Mouse (Mus musculus): Measurements from ENCODE around the gene Ntn5. TPM values are rescaled to one million over a fixed set of nuclear protein-coding genes. Genes with fewer than 3 reads are reported as not detected.
A peak's percentile ranks its signal among the peaks of the same experiment; 100 is the strongest.

Ntn5 gene
- total RNA-seq, 2 experiments from 2014 or later = 0.34 TPM; not detected in 1

DNA sequence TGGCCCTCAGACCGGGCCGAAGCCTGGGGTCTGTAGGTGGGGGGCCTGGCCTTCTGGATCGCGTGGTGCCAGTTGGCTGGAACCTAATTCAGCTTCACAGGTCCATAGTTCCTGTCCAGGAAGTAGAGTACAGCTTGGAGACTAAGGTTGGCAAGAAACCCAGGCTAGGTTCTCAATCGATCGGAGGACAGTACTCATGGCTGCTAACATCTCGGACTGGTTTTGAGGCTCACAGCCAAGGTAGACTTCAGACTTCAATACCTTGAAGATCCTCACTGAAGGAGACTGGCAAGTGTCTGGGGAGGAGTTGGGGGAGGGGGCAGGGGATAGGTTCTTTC is 37.4 kb downstream of the Ntn5 start:
- no peak for DNase-seq
- intact Hi-C loops (cut with DNase I) = loop anchor here (5.0 kb wide), 1 partner anchor 76 kb away; no protein-coding TSS in a partner anchor

DNA sequence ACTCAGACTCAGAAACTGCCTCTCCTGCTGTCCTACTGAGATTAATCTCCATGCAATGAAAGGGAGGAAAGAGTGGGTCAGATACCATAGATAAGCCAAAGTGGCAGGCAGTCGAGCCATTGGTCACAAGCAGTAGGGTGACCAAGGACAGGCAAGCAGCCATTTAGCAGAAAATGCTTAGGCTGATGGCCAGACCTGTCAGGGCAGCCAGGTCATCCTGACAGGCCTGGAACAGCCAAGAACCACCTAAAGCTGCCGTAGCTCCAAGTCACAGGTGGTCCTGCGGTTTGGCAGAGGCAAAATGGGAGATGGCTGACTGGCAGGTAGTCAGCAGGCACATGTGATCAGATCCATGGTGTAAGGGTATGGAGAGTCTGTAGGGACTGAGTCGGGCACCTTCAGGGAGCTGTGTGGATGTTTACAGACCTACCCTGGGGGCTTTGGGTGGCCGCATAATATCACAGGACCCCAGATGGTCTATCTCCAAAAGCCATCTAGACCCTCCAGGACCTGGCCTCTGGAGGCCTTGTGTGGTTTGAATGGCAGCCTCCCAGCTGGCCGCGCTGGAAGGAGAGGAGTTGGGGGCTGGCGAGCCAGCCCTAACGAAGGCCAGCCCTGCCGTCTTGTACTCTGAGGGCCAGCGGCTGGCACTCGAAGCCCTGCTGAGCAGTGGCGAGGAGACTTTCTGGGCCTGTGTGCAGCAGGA is 38.0 kb downstream of the Ntn5 start:
- DNase-seq = peak; percentile 60
- intact Hi-C loops (cut with DNase I) = loop anchor here (5.0 kb wide), 1 partner anchor 76 kb away; no protein-coding TSS in a partner anchor

DNA sequence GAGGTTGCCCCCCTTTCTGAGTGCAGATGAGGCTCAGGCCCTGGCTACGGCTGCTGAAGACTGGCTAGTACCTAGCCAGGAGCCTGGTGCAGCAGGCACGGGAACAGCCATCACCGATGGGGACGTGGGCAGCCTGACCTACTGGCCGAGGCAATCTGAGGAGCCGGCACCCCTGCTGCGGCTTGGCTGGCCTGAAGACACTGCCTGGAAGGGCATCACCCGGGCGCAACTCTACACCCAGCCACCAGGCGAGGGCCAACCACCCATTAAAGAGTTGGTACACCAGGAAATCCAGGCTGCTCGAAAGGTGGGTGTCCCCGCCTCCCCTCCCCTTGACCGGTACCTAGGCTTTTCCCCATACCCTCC is 38.5 kb downstream of the Ntn5 start:
- intact Hi-C loops (cut with DNase I) = loop anchor here (5.0 kb wide), 1 partner anchor 75 kb away; no protein-coding TSS in a partner anchor
- DNase-seq = no peak

DNA sequence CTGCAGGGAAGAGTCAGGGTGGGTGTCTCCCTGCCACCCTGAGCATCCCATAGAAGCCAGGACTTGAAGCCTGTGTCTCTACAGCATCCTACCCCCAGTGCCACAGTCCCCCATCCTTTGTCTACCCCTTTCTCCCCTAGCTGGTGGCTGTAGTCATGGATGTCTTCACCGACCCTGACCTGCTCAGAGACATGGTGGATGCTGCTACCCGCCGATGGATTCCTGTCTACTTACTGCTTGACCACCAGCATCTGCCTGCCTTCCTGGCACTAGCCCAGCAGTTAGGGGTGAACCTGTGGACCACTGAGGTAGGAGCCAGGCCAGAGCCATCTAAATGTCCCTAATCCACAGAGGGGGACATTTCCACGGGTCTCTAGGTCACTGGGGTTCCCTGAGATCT is 39.5 kb downstream of the Ntn5 start:
- no peak for DNase-seq
- intact Hi-C loops (cut with DNase I) = loop anchor here (5.0 kb wide), 1 partner anchor 74 kb away; no protein-coding TSS in a partner anchor

DNA sequence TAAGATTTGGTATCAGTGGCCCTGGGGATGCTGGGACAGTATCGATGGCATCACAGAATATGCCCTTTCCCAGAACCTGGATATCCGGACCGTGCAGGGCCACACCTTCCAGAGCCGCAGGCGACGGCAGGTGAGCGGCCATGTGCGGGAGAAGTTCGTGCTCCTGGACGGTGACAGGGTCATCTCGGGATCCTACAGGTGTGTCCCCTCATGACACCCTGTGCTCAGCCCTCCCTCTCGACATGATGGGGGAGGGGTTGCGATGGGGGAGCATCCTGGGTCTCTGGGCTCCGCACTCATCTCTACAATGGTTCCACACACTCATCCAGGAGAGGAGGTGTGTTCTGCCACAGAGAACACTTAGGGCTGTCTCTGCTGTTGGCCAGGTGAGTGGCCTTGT is 40.0 kb downstream of the Ntn5 start:
- intact Hi-C loops (cut with DNase I) = loop anchor here (5.0 kb wide), 1 partner anchor 74 kb away; no protein-coding TSS in a partner anchor
- no peak for DNase-seq

DNA sequence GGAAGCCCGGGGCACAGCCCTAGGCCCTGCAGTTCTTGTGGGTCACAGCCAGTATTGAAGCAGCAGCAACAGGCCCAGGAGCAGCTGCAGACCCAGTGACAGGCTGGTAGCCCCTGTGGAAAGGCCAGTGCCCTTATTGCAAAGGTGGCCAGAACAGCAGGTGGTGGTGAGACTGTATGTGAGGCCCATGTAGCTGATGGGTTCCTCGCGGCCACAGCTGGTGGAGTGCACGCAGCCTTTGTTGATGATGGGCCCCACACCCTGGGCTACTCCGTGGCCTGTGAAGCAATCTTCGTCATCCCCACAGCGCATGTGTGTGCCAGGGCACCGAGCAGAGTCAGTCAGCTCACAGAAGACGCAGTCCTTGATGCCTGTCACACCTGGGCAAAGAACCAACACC is 41.3 kb downstream of the Ntn5 start:
- no peak for DNase-seq
- intact Hi-C loops (cut with DNase I) = no loop called here

DNA sequence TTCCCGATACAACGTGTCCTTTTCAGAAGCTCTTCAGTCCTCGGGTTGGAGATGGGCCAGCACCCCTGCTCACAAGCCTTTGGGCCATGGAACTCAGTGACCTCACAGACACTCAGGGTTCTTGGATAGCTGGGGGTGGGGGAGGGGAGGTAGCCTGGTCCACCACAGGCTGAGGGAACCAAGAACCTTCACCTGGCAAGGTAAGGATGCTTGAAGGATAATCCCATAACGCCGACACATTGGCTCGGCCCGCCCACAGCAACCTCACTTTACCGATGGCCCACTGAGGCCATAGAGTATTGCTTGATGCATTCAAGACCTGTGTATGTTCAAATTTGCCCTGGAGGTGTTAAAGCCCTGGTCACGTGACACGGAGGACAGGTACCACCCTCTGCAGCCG is 41.9 kb downstream of the Ntn5 start, which contains the start of gene Spaca4:
Spaca4 (minus strand) TSS at position 101 of the 400 bp plus-strand sequence.
- intact Hi-C loops (cut with DNase I) = no loop called here
- DNase-seq = no peak

DNA sequence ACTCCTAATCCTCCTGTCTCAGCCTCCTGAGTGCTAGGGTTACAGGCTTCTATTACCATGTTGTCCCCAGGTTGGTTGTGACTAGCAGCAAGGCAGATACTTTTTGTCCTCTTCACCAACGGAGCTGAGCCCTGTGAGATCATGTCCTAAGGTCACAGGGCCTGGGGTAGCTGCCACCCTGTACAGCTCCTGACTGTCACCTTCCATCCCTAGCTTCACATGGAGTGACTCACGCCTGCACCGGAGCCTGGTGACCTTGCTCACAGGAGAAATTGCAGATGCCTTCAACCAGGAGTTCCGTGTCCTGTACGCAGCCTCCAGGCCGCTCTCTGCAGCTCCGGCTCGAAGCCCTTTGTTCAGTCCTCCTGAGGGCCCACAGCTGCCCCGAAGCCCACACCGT is 42.6 kb downstream of the Ntn5 start:
- intact Hi-C loops (cut with DNase I) = no loop called here
- no peak for DNase-seq

DNA sequence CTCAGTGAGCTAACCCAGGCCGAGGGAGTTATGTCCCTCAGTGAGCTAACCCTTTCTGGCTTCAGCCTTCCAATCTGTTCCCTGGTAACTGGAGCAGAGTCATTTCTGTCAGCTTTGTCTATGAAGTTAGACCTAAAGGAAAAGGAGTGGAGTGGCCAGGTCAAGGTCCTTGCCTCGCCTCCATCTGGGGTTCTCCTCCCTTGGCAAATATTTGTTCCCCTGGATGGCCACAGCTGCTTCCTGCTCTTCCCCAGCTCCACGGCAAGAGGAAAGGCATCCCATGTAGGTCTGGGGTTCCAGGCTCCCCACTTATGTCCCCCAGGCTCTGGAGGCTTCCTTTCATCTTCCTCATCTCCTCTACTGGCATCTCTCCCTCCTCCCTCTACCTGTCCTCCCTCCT is 43.8 kb downstream of the Ntn5 start:
- intact Hi-C loops (cut with DNase I) = no loop called here
- no peak for DNase-seq

DNA sequence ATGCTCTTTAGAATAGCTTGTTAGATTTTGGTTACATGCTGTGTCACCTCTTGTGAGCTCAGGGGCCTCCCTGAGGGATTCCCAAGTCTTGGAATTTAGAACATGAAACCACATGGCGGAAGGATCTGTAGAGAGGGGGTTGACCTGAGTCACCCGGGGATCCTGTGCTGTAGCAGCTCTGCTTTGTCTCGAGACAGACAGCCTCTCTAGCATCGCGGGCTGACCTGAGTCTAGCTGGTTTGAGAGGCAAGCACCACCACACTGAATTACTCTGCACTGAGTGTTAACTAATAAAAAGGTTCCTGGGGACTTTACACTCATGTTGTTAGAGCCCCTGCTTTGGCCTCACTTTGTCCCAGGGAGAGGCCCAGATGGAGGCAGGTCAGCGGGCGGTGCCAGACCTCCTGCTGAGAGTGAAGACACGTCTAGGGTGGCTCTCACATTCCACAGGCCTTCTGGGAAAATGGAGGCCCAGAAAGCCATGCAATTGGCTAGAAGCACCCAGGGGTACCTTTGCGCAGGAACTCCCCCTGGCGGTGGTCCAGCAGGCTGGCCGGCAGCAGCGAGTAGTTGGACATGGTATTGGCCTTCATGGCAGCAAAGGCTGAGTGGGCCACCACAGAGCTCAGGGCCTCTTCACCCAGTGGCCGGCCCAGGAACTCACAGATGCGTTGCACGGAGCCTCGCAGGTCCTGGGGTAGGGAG is 47.1 kb downstream of the Ntn5 start:
- intact Hi-C loops (cut with DNase I) = no loop called here
- DNase-seq = peak; percentile 60

DNA sequence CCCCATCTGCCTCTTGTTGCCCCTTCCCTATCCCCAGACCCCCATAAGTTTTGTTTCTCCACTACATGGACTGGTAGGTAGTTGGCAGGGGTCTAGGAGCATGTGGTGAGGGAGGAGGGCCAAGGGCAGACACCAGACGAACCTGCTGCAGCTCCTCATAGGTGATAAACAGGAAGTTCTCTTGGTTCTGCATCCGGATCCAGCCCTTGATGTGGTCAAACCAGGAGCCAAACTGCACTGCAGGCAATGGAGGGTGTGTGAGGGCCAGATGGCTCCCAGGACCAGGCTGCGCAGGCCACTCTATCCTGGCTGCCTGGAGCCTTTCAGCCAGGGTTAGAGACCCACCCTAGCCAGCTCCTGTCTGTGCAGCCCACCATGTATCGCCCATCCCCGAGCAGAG is 49.7 kb downstream of the Ntn5 start:
- intact Hi-C loops (cut with DNase I) = no loop called here
- no peak for DNase-seq

DNA sequence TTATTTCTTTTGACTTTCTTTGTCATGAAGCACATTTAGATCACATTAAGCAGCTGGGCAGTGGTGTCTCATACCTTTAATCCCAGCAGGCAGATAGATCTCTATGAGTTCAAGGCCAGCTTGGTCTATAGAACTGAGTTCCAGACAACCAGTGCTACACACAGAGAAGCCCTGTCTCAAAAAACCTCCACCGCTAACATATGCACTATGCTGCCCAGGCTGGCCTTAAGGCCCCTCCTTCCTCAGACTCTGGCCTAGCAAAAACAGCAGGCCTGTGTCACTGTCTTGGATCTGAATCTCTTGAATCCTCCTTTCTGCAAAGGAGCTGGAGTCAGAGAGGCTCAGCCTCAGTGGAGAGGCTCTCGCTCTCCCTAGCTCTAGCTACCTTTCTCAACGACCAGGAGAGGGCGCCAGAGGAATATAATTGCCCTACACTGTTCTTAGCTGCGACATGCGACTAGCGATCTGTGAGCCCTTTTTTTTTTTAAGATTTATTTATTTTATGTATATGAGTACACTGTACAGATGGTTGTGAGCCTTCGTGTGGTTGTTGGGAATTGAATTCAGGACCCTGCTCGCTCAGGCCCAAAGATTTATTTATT is 55.4 kb downstream of the Ntn5 start:
- peak; percentile 90 for DNase-seq
- intact Hi-C loops (cut with DNase I) = loop anchor here (2.0 kb wide), 1 partner anchor 62 kb away; no protein-coding TSS in a partner anchor

DNA sequence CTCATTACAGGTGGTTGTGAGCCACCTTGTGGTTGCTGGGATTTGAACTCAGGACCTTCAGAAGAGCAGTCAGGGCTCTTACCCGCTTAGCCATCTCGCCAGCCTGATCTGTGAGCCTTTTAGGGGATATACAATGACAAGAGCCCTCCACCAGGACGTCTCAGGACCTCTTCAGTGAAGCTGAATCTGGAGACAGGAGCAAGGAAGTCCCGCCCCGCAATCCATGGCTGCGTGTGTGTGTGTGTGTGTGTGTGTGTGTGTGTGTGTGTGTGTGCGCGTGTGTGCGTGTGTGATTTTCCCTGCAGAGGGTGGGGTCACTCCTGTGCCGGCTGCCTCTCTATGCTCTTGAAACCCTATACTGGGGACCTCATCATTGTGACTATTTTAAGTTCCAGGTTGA is 56.0 kb downstream of the Ntn5 start:
- intact Hi-C loops (cut with DNase I) = loop anchor here (2.0 to 10.0 kb wide), 3 partner anchors 61 to 265 kb away; no protein-coding TSS in a partner anchor
- no peak for DNase-seq

DNA sequence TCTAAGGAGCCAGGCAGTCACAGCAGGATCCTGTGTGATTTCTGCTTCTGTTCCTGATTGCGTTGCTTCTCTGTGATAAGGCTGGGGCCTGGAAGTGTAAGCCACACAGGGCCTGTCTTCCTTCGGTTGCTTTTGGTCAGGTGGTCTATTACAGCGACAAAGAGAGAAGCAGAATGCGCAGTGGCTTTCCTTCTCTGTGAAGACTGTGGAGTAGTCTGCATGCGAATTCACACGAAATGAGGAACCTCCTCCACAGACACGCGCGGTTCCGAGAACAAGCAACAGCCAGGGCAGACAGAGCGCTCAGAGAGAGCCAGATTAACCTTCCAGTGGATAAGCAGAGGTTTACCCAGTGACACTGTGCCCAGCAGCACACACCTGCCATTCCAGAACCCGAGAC is 57.5 kb downstream of the Ntn5 start:
- no peak for DNase-seq
- intact Hi-C loops (cut with DNase I) = loop anchor here (10.0 kb wide), 2 partner anchors 193 to 263 kb away; no protein-coding TSS in a partner anchor

DNA sequence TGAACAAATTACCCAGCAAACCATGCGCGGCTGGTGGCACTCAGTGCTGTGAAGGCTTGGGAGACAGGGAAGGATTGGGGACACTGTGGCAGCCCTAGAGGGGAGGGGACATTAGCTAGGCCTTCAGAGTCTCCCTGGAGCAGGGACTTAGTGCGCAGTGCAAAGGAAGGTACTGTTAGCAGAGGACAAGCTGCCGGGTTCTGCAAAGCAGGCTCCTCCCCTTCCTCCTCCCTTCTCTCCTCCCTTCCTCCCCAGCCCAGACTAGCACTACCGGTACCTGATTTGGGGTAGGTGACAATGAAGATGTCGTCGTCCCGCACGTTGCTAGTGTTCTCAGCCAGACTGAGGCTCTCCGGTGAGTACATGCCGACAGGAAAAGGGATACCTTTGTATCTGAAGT is 58.0 kb downstream of the Ntn5 start:
- DNase-seq = no peak

DNA sequence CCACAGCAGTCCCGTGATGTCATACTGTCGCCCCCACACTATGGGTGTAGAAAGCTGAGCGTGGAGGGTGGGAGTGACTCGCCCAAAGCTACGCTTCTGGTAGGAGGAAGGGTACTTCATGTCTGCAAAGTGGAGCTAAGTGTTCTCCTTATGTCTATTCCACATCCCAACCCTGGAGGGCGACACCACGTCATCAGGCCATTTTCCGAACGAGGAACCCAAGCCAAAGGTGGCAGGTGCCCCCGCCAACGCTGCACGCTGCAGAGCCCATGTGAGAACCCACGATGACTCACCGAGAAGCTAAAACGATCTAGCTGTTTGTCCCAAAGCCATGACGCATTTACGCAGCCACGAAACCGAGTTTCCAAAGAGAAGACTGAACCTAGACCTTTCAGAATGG is 58.5 kb downstream of the Ntn5 start:
- DNase-seq = no peak
- intact Hi-C loops (cut with DNase I) = loop anchor here (10.0 kb wide), 2 partner anchors 192 to 262 kb away; no protein-coding TSS in a partner anchor

More for the DNA sequence above, 58.0 kb downstream of the Ntn5 start:
- intact Hi-C loops (cut with DNase I) = loop anchor here (10.0 kb wide), 2 partner anchors 193 to 263 kb away; no protein-coding TSS in a partner anchor

Other genes starting within 250 kb of the Ntn5 start
- 10 to 100 TPM; 17.8 to 18.7 TPM for gene Gys1, start 249.2 kb upstream of the Ntn5 start, total RNA-seq (2021)
- gene Ruvbl2, start 245.9 kb upstream of the Ntn5 start, total RNA-seq (2021) = 10 to 100 TPM; 54.2 to 60.3 TPM
- gene Ftl1, start 224.1 kb upstream of the Ntn5 start, total RNA-seq (2021) = 100 to 1,000 TPM; 708 to 725 TPM
- gene Bax, start 217.1 kb upstream of the Ntn5 start, total RNA-seq (2021) = 100 to 1,000 TPM; 116 to 119 TPM
- under 1 TPM; 0.22 to 0.24 TPM for gene Tulp2, start 202.1 kb upstream of the Ntn5 start, total RNA-seq (2021)
- not detected for gene Gm45808, start 197.2 kb upstream of the Ntn5 start, total RNA-seq (2021)
- gene Dhdh, start 195.2 kb upstream of the Ntn5 start, total RNA-seq (2021) = 1 to 10 TPM; 2.6 to 3.2 TPM
- 100 to 1,000 TPM; 110 to 116 TPM for gene Nucb1, start 173.6 kb upstream of the Ntn5 start, total RNA-seq (2021)
- 10 to 100 TPM; 19.0 to 24.6 TPM for gene Ppp1r15a, start 157.8 kb upstream of the Ntn5 start, total RNA-seq (2021)
- 1 to 10 TPM in 1 of 2 experiments, under 1 TPM in 1; 0.90 to 2.7 TPM for gene Plekha4, start 157.7 kb upstream of the Ntn5 start, total RNA-seq (2021)
- not detected for gene Hsd17b14, start 129.1 kb upstream of the Ntn5 start, total RNA-seq (2021)
- 10 to 100 TPM; 22.9 to 25.3 TPM for gene Bcat2, start 113.9 kb upstream of the Ntn5 start, total RNA-seq (2021)
- not detected for gene Fgf21, start 68.5 kb upstream of the Ntn5 start, total RNA-seq (2021)
- under 1 TPM in 1 of 2 experiments, not detected in 1; 0.14 TPM for gene Fut1, start 66.7 kb upstream of the Ntn5 start, total RNA-seq (2021)
- under 1 TPM in 1 of 2 experiments, not detected in 1; 0.20 TPM for gene Izumo1, start 62.2 kb upstream of the Ntn5 start, total RNA-seq (2021)
- 10 to 100 TPM; 23.5 to 25.1 TPM for gene Rasip1, start 56.5 kb upstream of the Ntn5 start, total RNA-seq (2021)
- 1 to 10 TPM; 1.7 to 2.6 TPM for gene Mamstr, start 44.0 kb upstream of the Ntn5 start, total RNA-seq (2021)
- not detected for gene Fut2, start 17.6 kb upstream of the Ntn5 start, total RNA-seq (2021)
- under 1 TPM; 0.18 to 0.20 TPM for gene Sec1, start 10.4 kb downstream of the Ntn5 start, total RNA-seq (2021)
- 100 to 1,000 TPM; 136 to 144 TPM for gene Car11, start 15.8 kb downstream of the Ntn5 start, total RNA-seq (2021)
- 10 to 100 TPM; 19.1 to 22.2 TPM for gene Dbp, start 21.1 kb downstream of the Ntn5 start, total RNA-seq (2021)
- gene Rpl18, start 31.4 kb downstream of the Ntn5 start, total RNA-seq (2021) = 100 to 1,000 TPM; 640 to 672 TPM
- gene Sphk2, start 34.0 kb downstream of the Ntn5 start, total RNA-seq (2021) = 10 to 100 TPM; 23.6 to 24.6 TPM
- 1 to 10 TPM in 1 of 2 experiments, under 1 TPM in 1; 0.62 to 1.1 TPM for gene Fam83e, start 37.2 kb downstream of the Ntn5 start, total RNA-seq (2021)
- gene Spaca4, start 41.8 kb downstream of the Ntn5 start, total RNA-seq (2021) = not detected
- gene Lmtk3, start 99.7 kb downstream of the Ntn5 start, total RNA-seq (2021) = 100 to 1,000 TPM; 304 to 352 TPM
- 1 to 10 TPM; 4.9 to 5.5 TPM for gene Sult2b1, start 100.6 kb downstream of the Ntn5 start, total RNA-seq (2021)
- gene Cyth2, start 130.6 kb downstream of the Ntn5 start, total RNA-seq (2021) = 100 to 1,000 TPM; 249 TPM
- gene Kcnj14, start 140.8 kb downstream of the Ntn5 start, total RNA-seq (2021) = 1 to 10 TPM; 1.6 to 2.1 TPM
- 10 to 100 TPM; 31.8 to 35.5 TPM for gene Grwd1, start 146.9 kb downstream of the Ntn5 start, total RNA-seq (2021)
- 100 to 1,000 TPM in 1 of 2 experiments, 10 to 100 TPM in 1; 98.9 to 109 TPM for gene Kdelr1, start 188.8 kb downstream of the Ntn5 start, total RNA-seq (2021)
- 10 to 100 TPM; 31.9 to 39.5 TPM for gene Grin2d, start 194.4 kb downstream of the Ntn5 start, total RNA-seq (2021)
- gene Syngr4, start 212.7 kb downstream of the Ntn5 start, total RNA-seq (2021) = under 1 TPM in 1 of 2 experiments, not detected in 1; 0.52 TPM
- gene Tmem143, start 212.9 kb downstream of the Ntn5 start, total RNA-seq (2021) = 10 to 100 TPM; 16.8 to 19.7 TPM
- gene Emp3, start 237.4 kb downstream of the Ntn5 start, total RNA-seq (2021) = 10 to 100 TPM in 1 of 2 experiments, 1 to 10 TPM in 1; 6.9 to 13.4 TPM
- gene Ccdc114, start 240.1 kb downstream of the Ntn5 start, total RNA-seq (2021) = 1 to 10 TPM; 1.9 to 2.4 TPM